Mouse (Mus musculus) hindbrain, embryonic 16.5 days (tissue): ENCODE data around the gene Stk31. TPM values are rescaled to one million over a fixed set of nuclear protein-coding genes. Genes with fewer than 3 reads are reported as not detected.

Experiments used
- ATAC-seq: fragments of 200-750 bp; cut with Nextera tagmentation; 2 replicates; pipeline ENCODE4 v1.8.0; 2017; ENCODE audit warnings: moderate TSS enrichment, moderate library complexity
- H3K27ac ChIP-seq: fragments of 300-500 bp; sonication (generic); 2 replicates; pipeline ENCODE4 v1.5.1; 2014; ENCODE audit warnings: low read depth, mild to moderate bottlenecking, control low read depth, low read length, moderate library complexity
- H3K27me3 ChIP-seq: fragments of 300-500 bp; sonication (generic); replicated peaks from 2 replicates; pipeline ENCODE4 v1.6.1; 2014; ENCODE audit warnings: low read length; ENCODE audit not compliant: control insufficient read depth, insufficient read depth
- H3K36me3 ChIP-seq: fragments of 300-500 bp; sonication (generic); 2 replicates; pipeline ENCODE4 v1.6.1; 2014; ENCODE audit warnings: mild to moderate bottlenecking, low read length, moderate library complexity, mixed read lengths; ENCODE audit not compliant: control insufficient read depth, insufficient read depth
- H3K4me1 ChIP-seq: fragments of 300-500 bp; sonication (generic); 2 replicates; pipeline ENCODE4 v1.6.1; 2014; ENCODE audit warnings: low read depth, low read length; ENCODE audit not compliant: control insufficient read depth, insufficient read depth
- H3K4me2 ChIP-seq: fragments of 300-500 bp; sonication (generic); 2 replicates; pipeline ENCODE4 v1.6.1; 2014; ENCODE audit warnings: mild to moderate bottlenecking, low read length, control low read depth, moderate library complexity
- H3K4me3 ChIP-seq: fragments of 300-500 bp; sonication (generic); 2 replicates; pipeline ENCODE4 v1.5.1; 2014; ENCODE audit warnings: mild to moderate bottlenecking, low read length, control low read depth, moderate library complexity
- H3K9ac ChIP-seq: fragments of 300-500 bp; sonication (generic); 2 replicates; pipeline ENCODE4 v1.6.1; 2014; ENCODE audit warnings: low read depth, mild to moderate bottlenecking, control low read depth, low read length, moderate library complexity
- H3K9me3 ChIP-seq: fragments of 300-500 bp; sonication (generic); 2 replicates; pipeline ENCODE4 v1.6.1; 2014; ENCODE audit warnings: mild to moderate bottlenecking, low read length, moderate library complexity; ENCODE audit not compliant: control insufficient read depth
- WGBS: fragments of 180-500 bp; shearing (Covaris S2); extraction: QIAGEN DNeasy Blood & Tissue Kit; methylation state at CpG from one replicate; pipeline ENCODE4 v1.1.7; 2014; 5-methylcytosine and 5-hydroxymethylcytosine counted together
- polyA plus RNA-seq: library from polyadenylated mRNA; unstranded; fragments of >200 nt; fragmentation: Nextera tagmentation; extraction: Ambion mirVana; gene quantifications from 2 replicates; pipeline ENCODE4 v1.2.1, GENCODE M21; 2015

The Stk31 gene
- 0.21 TPM in 1 of 2 replicates, not detected in the other for polyA plus RNA-seq

DNA sequence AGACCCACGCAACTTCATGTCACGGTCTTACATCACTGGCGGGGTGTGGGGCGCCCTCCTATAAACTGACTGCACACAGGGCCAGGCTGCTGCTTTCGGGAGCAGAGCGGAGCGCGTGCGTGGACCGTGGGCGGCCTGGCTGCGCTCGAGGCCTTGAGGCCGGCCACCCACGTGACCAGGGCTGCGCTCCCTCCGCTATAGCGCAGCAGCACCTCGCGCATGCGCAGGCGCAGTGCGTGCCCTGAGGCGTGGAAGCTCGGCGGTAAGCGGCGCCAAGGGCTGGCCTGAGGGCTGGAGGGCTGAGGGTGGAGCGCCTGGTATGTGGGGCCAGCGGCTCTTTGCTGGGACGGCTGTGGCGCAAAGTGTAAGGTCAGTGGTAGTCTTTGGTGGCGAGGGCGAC is at the start of gene Stk31:
TSS of gene Stk31 (plus strand) at position 289 of the 400 bp plus-strand sequence.
- Histone ChIP-seq H3K27ac (no peak within 1 kb of the TSS), H3K27me3 (no peaks in the 10 kb centered on the region), H3K4me2 (no peak within 1 kb of the TSS), H3K4me1 (no peaks in the 10 kb centered on the region), H3K4me3 (no peak within 1 kb of the TSS), H3K9me3 (no peaks in the 10 kb centered on the region), H3K9ac (no peak within 1 kb of the TSS), H3K36me3 (no peaks in the 10 kb centered on the region)
- ATAC-seq, result no peak
- WGBS, result 86% methylated on average over 33 of the region's 34 CpGs

DNA sequence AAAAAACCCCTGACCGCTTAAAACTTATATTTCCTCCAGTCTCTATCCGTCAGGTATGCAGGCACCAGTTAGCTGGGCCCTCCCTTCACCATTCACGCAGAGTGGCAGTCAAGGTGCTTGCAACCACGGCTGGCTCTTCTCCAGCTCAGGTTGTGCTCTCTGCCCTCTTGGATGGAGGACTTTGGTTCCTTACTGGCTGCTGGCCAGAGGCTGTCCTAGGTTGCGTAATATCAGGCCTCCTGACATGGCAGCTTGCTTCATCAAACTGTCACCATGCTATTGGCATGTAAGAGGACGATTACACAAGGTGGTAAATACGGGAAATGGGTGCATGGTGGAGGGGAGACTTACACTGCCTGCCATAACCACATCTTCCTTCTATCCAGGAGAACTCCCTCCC is 45.6 kb upstream of the Stk31 start:
- no peak overlapping the region for H3K9ac ChIP-seq
- WGBS, result 93% methylated on average over 7 of the region's 7 CpGs
- no peaks in the 10 kb centered on the region for H3K36me3 ChIP-seq
- H3K4me3 ChIP-seq, result no peak overlapping the region
- H3K27me3 ChIP-seq, result no peaks in the 10 kb centered on the region
- no peak for ATAC-seq
- H3K9me3 ChIP-seq, result no peaks in the 10 kb centered on the region
- H3K4me1 ChIP-seq, result no peaks in the 10 kb centered on the region
- H3K27ac ChIP-seq, result no peak overlapping the region
- no peak overlapping the region for H3K4me2 ChIP-seq

- H3K4me1 ChIP-seq, result no peaks in the 10 kb centered on the region
- no peak overlapping the region for H3K9ac ChIP-seq
- 94% methylated on average over 3 of the region's 3 CpGs for WGBS
- no peak overlapping the region for H3K27ac ChIP-seq
- H3K4me3 ChIP-seq, result no peak overlapping the region
- H3K36me3 ChIP-seq, result no peaks in the 10 kb centered on the region
- H3K4me2 ChIP-seq, result no peak overlapping the region
- no peak for ATAC-seq
- H3K27me3 ChIP-seq, result no peaks in the 10 kb centered on the region
- no peaks in the 10 kb centered on the region for H3K9me3 ChIP-seq
Observed at GRCm38 (mm10) chr6:49354613-49355012, 40.8 kb upstream of the Stk31 start.

- no peaks in the 10 kb centered on the region for H3K27me3 ChIP-seq
- no peak overlapping the region for H3K27ac ChIP-seq
Observed at GRCm38 (mm10) chr6:49355171-49355570, 40.2 kb upstream of the Stk31 start.

GRCm38 (mm10) chr6:49360420-49360819 is 35.0 kb upstream of the Stk31 start:
- Histone ChIP-seq H3K4me1 (no peaks in the 10 kb centered on the region), H3K4me3 (no peak overlapping the region), H3K4me2 (no peak overlapping the region), H3K36me3 (no peaks in the 10 kb centered on the region), H3K9ac (no peak overlapping the region), H3K27me3 (no peaks in the 10 kb centered on the region), H3K27ac (no peak overlapping the region), H3K9me3 (no peaks in the 10 kb centered on the region)
- no peak for ATAC-seq

More at GRCm38 (mm10) chr6:49355171-49355570, 40.2 kb upstream of the Stk31 start:
- no peak overlapping the region for H3K4me2 ChIP-seq
- no peak overlapping the region for H3K4me3 ChIP-seq
- no peaks in the 10 kb centered on the region for H3K36me3 ChIP-seq
- no peak for ATAC-seq
- no peaks in the 10 kb centered on the region for H3K9me3 ChIP-seq
- H3K4me1 ChIP-seq, result no peaks in the 10 kb centered on the region
- WGBS, result 69% methylated on average over 4 of the region's 4 CpGs
- no peak overlapping the region for H3K9ac ChIP-seq

DNA sequence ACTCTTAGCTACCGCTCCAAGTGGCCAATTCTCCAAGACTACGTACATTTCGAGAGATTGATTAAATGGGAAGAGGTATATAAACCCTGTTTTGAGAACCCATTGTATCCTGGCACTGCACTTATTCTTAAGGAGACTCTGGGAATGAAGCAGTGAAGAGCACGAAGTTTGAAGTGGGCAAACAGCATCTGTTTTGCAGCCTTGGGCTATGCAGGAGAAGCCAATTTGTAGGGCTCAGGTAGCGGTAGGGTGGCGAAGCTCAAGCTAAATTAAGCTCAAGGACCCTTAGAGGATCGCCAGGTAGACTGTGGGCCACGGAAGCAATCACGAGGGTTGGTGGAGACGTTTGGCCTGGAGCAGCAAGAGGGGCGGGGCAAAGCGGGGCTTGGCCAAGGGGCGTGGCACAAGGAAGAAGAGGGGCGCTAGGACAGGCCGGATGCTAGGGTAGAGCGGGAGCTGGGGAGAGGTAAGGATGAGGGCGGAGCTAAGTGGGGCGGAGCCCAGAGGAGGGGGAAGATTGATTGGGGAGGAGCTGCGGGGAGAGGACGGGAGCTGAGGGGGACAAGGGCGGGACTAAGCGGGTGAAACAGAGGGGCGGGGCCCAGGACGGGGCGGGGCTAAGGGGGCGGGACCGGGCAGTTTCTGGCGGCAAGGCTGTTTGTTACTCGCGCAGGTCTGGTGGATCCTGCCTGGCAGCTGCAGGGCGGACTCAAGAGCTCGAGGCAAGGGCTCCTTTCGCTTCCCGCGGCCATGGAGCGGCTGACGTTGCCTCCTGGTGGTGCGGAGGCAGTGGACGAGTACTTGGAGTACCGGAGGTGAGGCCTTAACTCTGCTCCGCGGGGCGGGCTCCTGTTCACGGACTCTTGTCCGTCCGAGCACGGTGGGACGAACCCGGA is 28.0 kb upstream of the Stk31 start, which contains the start of gene Fam221a:
TSS of gene Fam221a (plus strand) at position 581 of the 896 bp plus-strand sequence.
- peak within 1 kb of the TSS; percentile 64 for H3K9ac ChIP-seq
- peak within 1 kb of the TSS; percentile 65 for H3K4me3 ChIP-seq
- 2% methylated on average over 47 of the region's 49 CpGs for WGBS
- H3K27ac ChIP-seq, result peak within 1 kb of the TSS; percentile 33
- H3K4me2 ChIP-seq, result peak within 1 kb of the TSS; percentile 86
- no peaks in the 10 kb centered on the region for H3K27me3 ChIP-seq
- no peaks in the 10 kb centered on the region for H3K9me3 ChIP-seq
- H3K36me3 ChIP-seq, result no peaks in the 10 kb centered on the region
- H3K4me1 ChIP-seq, result peaks cover 7% of the 10 kb centered on the region
- ATAC-seq, result peak; percentile 98

GRCm38 (mm10) chr6:49368212-49368611 is 27.2 kb upstream of the Stk31 start:
- no peak for ATAC-seq
- Histone ChIP-seq H3K36me3 (no peaks in the 10 kb centered on the region), H3K4me3 (peak overlapping the region; percentile 65), H3K27ac (no peak overlapping the region), H3K4me1 (peaks cover 7% of the 10 kb centered on the region), H3K4me2 (peak overlapping the region; percentile 86), H3K9ac (no peak overlapping the region), H3K9me3 (no peaks in the 10 kb centered on the region), H3K27me3 (no peaks in the 10 kb centered on the region)
- whole genome bisulfite sequencing, result 31% methylated on average over 3 of the region's 3 CpGs

DNA sequence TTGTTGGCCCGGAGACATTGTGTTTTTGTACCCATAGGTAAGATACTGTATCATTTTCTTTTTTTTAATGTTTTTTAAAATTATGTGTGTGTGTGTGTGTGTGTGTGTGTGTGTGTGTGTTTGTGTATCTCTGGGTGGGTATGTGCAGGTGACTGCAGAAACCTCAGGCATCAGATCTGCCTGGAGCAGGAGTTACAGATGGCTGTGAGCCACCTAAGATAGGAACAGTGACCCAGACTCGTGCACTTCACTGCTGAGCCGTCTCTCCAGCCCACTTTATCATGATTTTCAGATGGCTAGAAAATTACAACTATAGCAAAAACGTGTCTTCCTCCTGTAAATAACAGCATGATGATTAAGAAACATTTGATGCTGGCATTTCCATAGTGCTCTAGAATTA is 22.7 kb upstream of the Stk31 start:
- H3K27me3 ChIP-seq, result no peaks in the 10 kb centered on the region
- no peak overlapping the region for H3K27ac ChIP-seq
- no peak overlapping the region for H3K4me3 ChIP-seq
- no peaks in the 10 kb centered on the region for H3K36me3 ChIP-seq
- ATAC-seq, result no peak
- 82% methylated on average over 4 of the region's 4 CpGs for WGBS
- H3K9ac ChIP-seq, result no peak overlapping the region
- H3K4me1 ChIP-seq, result peaks cover 7% of the 10 kb centered on the region
- no peaks in the 10 kb centered on the region for H3K9me3 ChIP-seq
- no peak overlapping the region for H3K4me2 ChIP-seq

- H3K4me2 ChIP-seq, result no peak overlapping the region
- ATAC-seq, result no peak
- H3K27me3 ChIP-seq, result no peaks in the 10 kb centered on the region
- H3K4me3 ChIP-seq, result no peak overlapping the region
- 63% methylated on average over 2 of the region's 2 CpGs for WGBS
- no peaks in the 10 kb centered on the region for H3K9me3 ChIP-seq
- no peaks in the 10 kb centered on the region for H3K4me1 ChIP-seq
- no peak overlapping the region for H3K27ac ChIP-seq
- no peak overlapping the region for H3K9ac ChIP-seq
- H3K36me3 ChIP-seq, result no peaks in the 10 kb centered on the region
Observed at GRCm38 (mm10) chr6:49373943-49374342, 21.5 kb upstream of the Stk31 start.
